Mouse (Mus musculus): ENCODE results near the gene Hoxd10.

DNA sequence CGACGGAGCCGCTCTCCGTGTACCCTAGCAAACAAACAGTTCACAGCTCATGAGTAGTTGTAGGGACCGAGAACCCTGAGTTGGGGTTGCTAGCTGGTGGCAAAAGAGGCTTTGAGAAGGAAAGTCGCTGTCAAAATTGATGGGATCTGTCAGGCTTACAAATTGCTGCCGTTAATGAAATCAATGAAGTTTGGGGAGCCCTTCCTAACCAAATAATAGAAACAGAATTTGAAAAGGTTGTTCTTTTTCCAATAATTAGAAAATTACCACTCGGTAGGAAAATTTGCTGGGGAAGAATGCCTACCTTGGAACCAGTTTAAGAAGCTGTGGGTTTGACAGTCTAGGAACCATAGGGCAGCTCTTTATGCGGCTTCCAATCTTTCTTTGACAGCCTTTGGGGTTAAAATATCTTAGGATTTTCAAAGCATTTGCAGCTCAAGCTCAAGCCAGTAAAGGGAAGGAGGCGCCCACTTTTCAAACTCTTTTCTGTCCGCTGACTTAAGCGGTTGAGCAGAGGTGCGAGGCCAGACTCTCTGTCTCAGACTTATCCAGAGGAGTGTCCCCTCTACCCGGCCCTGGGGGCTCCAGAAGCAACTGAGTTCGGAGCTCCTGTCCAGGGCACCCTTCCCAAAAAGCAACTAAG is 33.6 kb upstream of the Hoxd10 start:
- no peak for TF ChIP-seq CTCF (IDR thresholded peaks at IDR 0.05)
- TF ChIP-seq EP300 (IDR thresholded peaks at IDR 0.05; ENCODE audit: insufficient read depth, low read depth, low read length), result no peak

Measured in heart, adult 2 months (tissue).